ENCODE assay signal across 25 mouse cellular contexts in genomic region chr7:122566011-122566410, GRCm38 (mm10).
DNase-seq lines count a peak whose midpoint lies in the region; ATAC-seq and TF ChIP-seq lines count a peak whose summit lies in the region.
"Had no signal": no experiment of that assay in that cellular context is flagged by ENCODE, and none has a peak within 500 bp of the region (broad histone marks: within the 10 kb centered on the region; RNA-seq: fewer than 3 reads in every experiment).

No protein-coding gene starts in this region.

- ATAC-seq in midbrain, embryonic 15.5 days (replicated peaks), result no peak
- ATAC-seq: activated CD4-positive, CD25-positive, alpha-beta regulatory T cell, adult 4 months; forebrain, embryonic 14.5 days; forebrain, embryonic 16.5 days; Patski had no signal

- intact Hi-C loops in left cerebral cortex, postnatal 10 days (cut with DNase I), result no loop called here

- H3K4me3 ChIP-seq in layer of hippocampus, adult 2 months, result no peak overlapping the region
- H3K4me3 ChIP-seq in midbrain, embryonic 10.5 days, result no peak overlapping the region
- no peak overlapping the region for H3K4me3 ChIP-seq in midbrain, embryonic 15.5 days
- H3K4me3 ChIP-seq: embryonic facial prominence, embryonic 13.5 days; embryonic facial prominence, embryonic 15.5 days; erythroblast, embryonic 14.5 days; forebrain, embryonic 10.5 days; forebrain, embryonic 12.5 days had no signal

- no peak overlapping the region for H3K9ac ChIP-seq in midbrain, embryonic 15.5 days
- H3K9ac ChIP-seq: embryonic facial prominence, embryonic 13.5 days; embryonic facial prominence, embryonic 15.5 days; forebrain, embryonic 12.5 days had no signal

- no peaks in the 10 kb centered on the region for H3K4me1 ChIP-seq in midbrain, embryonic 10.5 days
- no peaks in the 10 kb centered on the region for H3K4me1 ChIP-seq in midbrain, embryonic 15.5 days
- H3K4me1 ChIP-seq: embryonic facial prominence, embryonic 13.5 days; embryonic facial prominence, embryonic 15.5 days; forebrain, embryonic 12.5 days had no signal

- 0 out of 2 replicates have a peak overlapping the region, but pooled peaks have one; percentile 10 for H3K27ac ChIP-seq in layer of hippocampus, adult 2 months
- 0 out of 2 replicates have a peak overlapping the region, but pooled peaks have one; percentile 42 for H3K27ac ChIP-seq in midbrain, embryonic 10.5 days (replicated peaks)
- no peak overlapping the region for H3K27ac ChIP-seq in midbrain, embryonic 15.5 days
- H3K27ac ChIP-seq: embryonic facial prominence, embryonic 13.5 days; embryonic facial prominence, embryonic 15.5 days; forebrain, embryonic 10.5 days; forebrain, embryonic 12.5 days had no signal

- H3K36me3 ChIP-seq in midbrain, embryonic 10.5 days, result no peaks in the 10 kb centered on the region
- H3K36me3 ChIP-seq in midbrain, embryonic 15.5 days (replicated peaks), result no peaks in the 10 kb centered on the region
- H3K36me3 ChIP-seq: embryonic facial prominence, embryonic 13.5 days; embryonic facial prominence, embryonic 15.5 days; forebrain, embryonic 10.5 days; forebrain, embryonic 12.5 days had no signal

- DNase-seq in layer of hippocampus, adult 2 months (ENCODE audit: low spot score in 2 of 2), result no peak
- DNase-seq in layer of hippocampus, postnatal 36 days, result no peak
- DNase-seq in midbrain, embryonic 10.5 days (ENCODE audit: low spot score), result no peak
- peak; percentile 48 for DNase-seq in brain, adult 2 months (ENCODE audit: low read depth, low spot score)
- DNase-seq in right cerebral cortex, postnatal 36 days (ENCODE audit: low spot score in 2 of 2), result no peak
- DNase-seq in left cerebral cortex, postnatal 10 days (ENCODE audit: extremely low spot score in 1 of 2, low spot score in 2 of 2), result no peak
- DNase-seq: adrenal gland, adult 8-10 months; adrenal gland, postnatal 14 days; adrenal gland, postnatal 36 days; B cell, adult 2 months; cerebellum, adult 11 months; cerebellum, adult 18-20 months; cerebellum, adult 8-10 months; cerebellum, postnatal 10 days; cerebellum, postnatal 25 days had no signal

- no peaks in the 10 kb centered on the region for H3K9me3 ChIP-seq in midbrain, embryonic 10.5 days (replicated peaks)
- no peaks in the 10 kb centered on the region for H3K9me3 ChIP-seq in midbrain, embryonic 15.5 days
- H3K9me3 ChIP-seq: embryonic facial prominence, embryonic 13.5 days; embryonic facial prominence, embryonic 15.5 days; forebrain, embryonic 10.5 days; forebrain, embryonic 12.5 days had no signal

- H3K4me2 ChIP-seq in midbrain, embryonic 15.5 days, result no peak overlapping the region
- H3K4me2 ChIP-seq: embryonic facial prominence, embryonic 13.5 days; embryonic facial prominence, embryonic 15.5 days; forebrain, embryonic 12.5 days had no signal

- TF ChIP-seq CTCF in layer of hippocampus, adult 2 months (conservative IDR thresholded peaks at IDR 0.05), result no peak

- 74% methylated on average over 7 of the region's 7 CpGs for WGBS in midbrain, embryonic 10.5 days
- 58% methylated on average over 7 of the region's 7 CpGs for WGBS in midbrain, embryonic 15.5 days

- H3K27me3 ChIP-seq in midbrain, embryonic 10.5 days (ENCODE audit: low read depth, poor library complexity, severe bottlenecking), result no peaks in the 10 kb centered on the region
- no peaks in the 10 kb centered on the region for H3K27me3 ChIP-seq in midbrain, embryonic 15.5 days (replicated peaks)
- H3K27me3 ChIP-seq: embryonic facial prominence, embryonic 13.5 days; embryonic facial prominence, embryonic 15.5 days; forebrain, embryonic 12.5 days; Patski had no signal
